Mouse (Mus musculus) bone marrow, adult 2 months (tissue): ENCODE data around the gene Gart.

ENCODE experiments used
- CTCF ChIP-seq: fragments of 200-500 bp; IDR thresholded peaks from 2 replicates; pipeline ENCODE4 v1.5.1; 2011; ENCODE audit warnings: low read length, control low read depth; ENCODE audit not compliant: control insufficient read depth, insufficient read depth
- POLR2A ChIP-seq: fragments of 200-500 bp; IDR thresholded peaks from 2 replicates; pipeline ENCODE4 v1.6.1; 2011; ENCODE audit warnings: low read depth, mild to moderate bottlenecking, control low read depth, low read length, borderline replicate concordance; ENCODE audit not compliant: control insufficient read depth

DNA sequence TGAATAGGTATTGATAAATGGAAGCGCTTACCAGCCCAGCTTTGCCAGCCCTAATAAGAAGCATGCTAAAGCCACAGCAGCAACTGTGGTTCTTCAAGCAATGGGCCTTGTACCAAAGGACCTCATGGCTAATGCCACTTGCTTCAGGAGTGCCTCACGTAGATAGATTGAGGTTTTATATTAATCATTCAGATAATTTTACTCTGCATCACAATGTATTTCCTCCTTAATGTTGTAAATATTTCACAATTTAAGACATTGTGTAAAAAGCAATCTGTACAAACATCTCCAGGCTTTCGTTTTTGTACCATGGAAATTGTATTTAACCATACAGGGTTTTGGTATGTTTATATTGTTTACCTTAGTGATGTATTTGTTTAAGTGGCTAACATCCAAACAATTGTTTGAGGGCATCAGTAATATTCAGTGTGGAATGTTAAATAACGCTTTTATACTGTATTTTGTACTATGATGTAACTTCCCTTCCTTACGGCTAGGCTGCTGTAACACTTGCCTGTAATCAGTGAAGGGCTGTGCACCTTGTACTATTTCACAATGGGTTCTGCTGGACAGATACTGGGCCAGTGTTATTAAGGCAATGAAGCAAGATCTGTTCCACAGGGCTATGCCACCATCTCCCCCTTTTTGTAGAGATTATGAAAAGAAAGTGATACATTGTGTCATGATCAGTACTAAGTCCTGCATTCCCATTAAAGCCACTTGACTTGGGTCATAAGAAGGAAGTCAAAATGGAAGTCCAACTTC lies 31.6 kb upstream of the Gart start:
- TF ChIP-seq CTCF (no peak), POLR2A (no peak)
